Mouse (Mus musculus) MEL (cell line): ENCODE measurements around the gene Prr5l.

Source experiments
- ELF1 ChIP-seq: IDR thresholded peaks from 2 replicates; pipeline ENCODE4 v1.6.1; 2014; ENCODE audit warnings: low read depth, mild to moderate bottlenecking, inconsistent platforms, low read length, improper control_type of control experiment, moderate library complexity
- GABPA ChIP-seq: IDR thresholded peaks from 2 replicates; pipeline ENCODE4 v1.6.1; 2012; ENCODE audit warnings: low read depth, mild to moderate bottlenecking, inconsistent platforms, low read length, improper control_type of control experiment, moderate library complexity
- KAT2A ChIP-seq: conservative IDR thresholded peaks from 2 replicates; pipeline ENCODE4 v1.6.1; 2012; ENCODE audit warnings: low read depth, low read length, improper control_type of control experiment, inconsistent platforms
- MYB ChIP-seq: IDR thresholded peaks from 2 replicates; pipeline ENCODE4 v1.6.1; 2011; ENCODE audit warnings: mild to moderate bottlenecking, low read depth, low read length, improper control_type of control experiment
- POLR2A ChIP-seq, 2 experiments: IDR thresholded peaks; 2 replicates each; pipeline ENCODE4 v1.6.1; 2011 to 2012; ENCODE audit warnings: low read length in 2 of 2, mild to moderate bottlenecking in 2 of 2, control low read depth in 1 of 2, improper control_type of control experiment in 1 of 2, low read depth in 1 of 2, moderate library complexity in 1 of 2; ENCODE audit not compliant: control insufficient read depth in 1 of 2, insufficient read depth in 1 of 2, poor library complexity in 1 of 2
- TCF12 ChIP-seq: IDR thresholded peaks from 2 replicates; pipeline ENCODE4 v1.6.1; 2014; ENCODE audit warnings: low read depth, mild to moderate bottlenecking, inconsistent platforms, low read length, improper control_type of control experiment, moderate library complexity

DNA sequence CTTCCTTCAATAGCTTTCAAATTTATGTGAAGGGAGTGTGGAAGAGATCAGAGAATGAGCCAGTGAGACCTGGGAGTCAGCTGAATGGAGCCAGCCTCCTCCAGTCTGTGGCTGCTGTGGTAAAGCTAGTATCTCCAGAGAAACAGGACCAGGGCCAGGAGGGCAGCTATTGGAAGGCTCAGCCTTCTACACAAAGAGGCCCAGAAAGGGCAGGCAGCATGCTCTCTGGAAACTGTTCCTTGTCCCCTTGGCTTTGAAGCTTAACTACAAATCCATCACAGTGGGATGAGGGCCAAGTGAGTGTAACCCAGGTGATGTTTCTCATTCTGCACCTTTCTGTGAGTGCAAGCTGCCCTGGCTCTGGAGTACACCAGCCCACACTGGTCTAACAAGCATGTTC lies 155.0 kb downstream of the Prr5l start:
- TF ChIP-seq GABPA (no peak), TCF12 (no peak), MYB (no peak), KAT2A (no peak), POLR2A (IDR thresholded peaks at IDR 0.05; ENCODE audit: control insufficient read depth in 1 of 2, insufficient read depth in 1 of 2, low read depth in 1 of 2, low read length in 2 of 2, poor library complexity in 1 of 2) (no peak), ELF1 (no peak)
